Mouse (Mus musculus) liver, postnatal 0 days (tissue): ENCODE data around the gene Ip6k1.

Experiments used
- CTCF ChIP-seq: sonication (generic); IDR thresholded peaks from 2 replicates; pipeline ENCODE4 v1.5.1; 2016; ENCODE audit warnings: antibody characterized with exemption, low read depth
- EP300 ChIP-seq: IDR thresholded peaks from 2 replicates; pipeline ENCODE4 v1.6.1; 2016; ENCODE audit warnings: antibody characterized with exemption, low read depth, mild to moderate bottlenecking

DNA sequence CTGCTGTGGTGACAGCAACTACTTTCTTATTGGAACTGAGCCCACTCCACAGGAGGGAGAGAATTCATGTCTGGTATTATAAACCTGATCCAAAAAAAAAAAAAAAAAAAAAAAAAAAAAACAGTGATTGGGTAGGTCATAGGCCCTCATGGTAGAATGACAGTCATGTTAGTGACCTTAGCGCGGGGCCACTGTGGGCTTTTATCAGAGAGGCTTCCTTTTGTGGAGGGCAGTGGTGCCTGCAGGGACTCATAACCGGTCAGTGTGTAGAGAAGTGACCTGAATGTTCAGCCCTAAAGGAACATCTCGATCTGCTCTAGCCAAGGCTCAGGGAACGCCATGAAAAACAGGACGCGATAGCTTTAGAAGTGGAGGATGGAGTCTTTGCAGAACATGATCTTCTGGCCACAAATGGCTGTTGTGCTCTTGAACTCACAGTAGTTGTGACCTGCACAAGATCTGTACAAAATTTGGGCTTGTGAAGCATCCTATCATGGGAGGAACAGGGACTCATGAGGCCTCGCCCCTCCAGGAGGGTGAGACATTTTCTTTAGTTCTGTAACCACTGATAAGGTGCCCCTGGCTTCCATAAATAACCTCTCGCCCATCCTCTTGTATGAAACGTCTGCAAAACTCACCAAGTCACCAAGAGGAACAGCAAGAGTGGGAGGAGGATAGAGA is 27.7 kb upstream of the Ip6k1 start:
- TF ChIP-seq CTCF = no peak
- no peak for TF ChIP-seq EP300
